Mouse (Mus musculus) E14TG2a.4 (cell line): ENCODE results near the gene Wfdc9.

Experiments used
- CTCF ChIP-seq: conservative IDR thresholded peaks from 2 replicates; pipeline ENCODE4 v1.5.1; 2014; ENCODE audit warnings: low read length
- NANOG ChIP-seq: IDR thresholded peaks from 2 replicates; pipeline ENCODE4 v1.6.1; 2014; ENCODE audit warnings: borderline replicate concordance, low read length, mixed read lengths

GRCm38 (mm10) chr2:164704235-164704634 is 47.9 kb upstream of the Wfdc9 start:
- TF ChIP-seq CTCF (peak; percentile 39), NANOG (no peak)
